Mouse (Mus musculus) megakaryocyte, embryonic 14.5 days (primary cell): ENCODE measurements around the gene Taar7f.

Experiments
- FLI1 ChIP-seq: IDR thresholded peaks from 2 replicates; pipeline ENCODE4 v1.6.1; 2012; ENCODE audit warnings: low read length, inconsistent platforms, mixed read lengths
- GATA1 ChIP-seq: IDR thresholded peaks from 3 replicates; pipeline ENCODE4 v1.6.1; 2012; ENCODE audit warnings: mixed read lengths, low read length, inconsistent platforms, borderline replicate concordance

DNA sequence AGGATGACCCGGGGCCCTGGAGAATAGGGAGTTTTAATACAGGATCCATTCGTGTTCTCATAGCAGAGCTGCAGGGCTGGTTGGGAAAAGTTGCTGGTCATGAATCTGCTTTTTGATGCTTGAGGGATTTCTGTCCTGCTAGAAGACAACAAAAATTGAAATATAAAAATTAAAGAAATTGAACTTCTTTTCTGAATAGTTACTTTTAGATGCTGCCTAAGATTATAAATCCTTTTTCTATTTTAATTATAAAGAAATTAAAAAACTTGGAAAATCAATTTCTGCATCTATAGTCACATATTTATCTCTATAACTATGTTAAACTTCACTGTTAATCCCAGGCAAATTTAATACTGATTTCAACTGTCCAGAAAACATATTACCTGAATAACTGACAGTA, 42.9 kb downstream of the Taar7f start, which contains the start of gene Taar8b:
- TF ChIP-seq GATA1 = no peak
- TF ChIP-seq FLI1 = no peak
